Mouse (Mus musculus) thymus, adult 2 months (tissue): ENCODE measurements around the gene Ankrd65.

Source experiments
- CTCF ChIP-seq: fragments of 200-500 bp; IDR thresholded peaks from 2 replicates; pipeline ENCODE4 v1.5.1; 2012; ENCODE audit warnings: mild to moderate bottlenecking, control low read depth, low read length, moderate library complexity, borderline replicate concordance; ENCODE audit not compliant: control insufficient read depth, poor library complexity, insufficient read depth; ENCODE audit errors: extremely low read depth
- POLR2A ChIP-seq: fragments of 200-500 bp; IDR thresholded peaks from 2 replicates; pipeline ENCODE4 v1.6.1; 2012; ENCODE audit warnings: mild to moderate bottlenecking, low read length, control low read depth, moderate library complexity; ENCODE audit not compliant: control insufficient read depth, poor library complexity, insufficient read depth; ENCODE audit errors: extremely low read depth

GRCm38 (mm10) chr4:155772786-155773185, 17.5 kb upstream of the Ankrd65 start:
- TF ChIP-seq CTCF (no peak), POLR2A (no peak)
